Mouse (Mus musculus) left cerebral cortex, postnatal 10 days (tissue): ENCODE results near the gene 4930438A08Rik. TPM values are rescaled to one million over a fixed set of nuclear protein-coding genes. Genes with fewer than 3 reads are reported as not detected.
"Not testable (repeated sequence)": the region's sequence is repeated elsewhere in the genome, so short reads cannot be mapped to it uniquely, and the experiment has no call there.

Experiments used
- DNase-seq, 2 experiments: peaks; one replicate each; pipeline ENCODE4 v3.0.0; 2021 to 2022; ENCODE audit warnings: low spot score in 2 of 2, mixed read lengths in 1 of 2; ENCODE audit errors: extremely low spot score in 1 of 2
- intact Hi-C: fragments of 180-260 bp; cut with DNase I; formaldehyde crosslinking; loops from one replicate; pipeline ENCODE4 v1.15.1; 2025
- total RNA-seq, 2 experiments: library from RNA; stranded (reverse); gene quantifications; 2 replicates each; pipeline ENCODE4 v1.2.3; 2021

The 4930438A08Rik gene
- total RNA-seq, result not detected

- no peak for DNase-seq
- intact Hi-C loops, result no loop called here
Observed at GRCm38 (mm10) chr11:58274572-58274971, at the start of gene 4930438A08Rik. Gene 4930438A08Rik (plus strand): TSS chr11:58274799.

- intact Hi-C loops, result loop anchor here (2.0 kb wide), 1 partner anchor 46 kb away; no protein-coding TSS in a partner anchor
- DNase-seq, result not testable (repeated sequence)
Observed at GRCm38 (mm10) chr11:58224872-58225271, 49.7 kb upstream of the 4930438A08Rik start.

GRCm38 (mm10) chr11:58225655-58226054, 48.9 kb upstream of the 4930438A08Rik start:
- intact Hi-C loops, result loop anchor here (2.0 kb wide), 1 partner anchor 47 kb away; no protein-coding TSS in a partner anchor
- DNase-seq, result peak; percentile 31 to 64

GRCm38 (mm10) chr11:58226425-58226824, 48.2 kb upstream of the 4930438A08Rik start:
- intact Hi-C loops, result no loop called here
- no peak for DNase-seq

- DNase-seq, intact Hi-C loops: not testable (repeated sequence)
Observed at GRCm38 (mm10) chr11:58228021-58228420, 46.6 kb upstream of the 4930438A08Rik start.

GRCm38 (mm10) chr11:58230396-58230910, 44.1 kb upstream of the 4930438A08Rik start:
- intact Hi-C loops, result no loop called here
- no peak for DNase-seq

GRCm38 (mm10) chr11:58231156-58231555, 43.4 kb upstream of the 4930438A08Rik start:
- DNase-seq, result no peak
- intact Hi-C loops, result no loop called here

DNA sequence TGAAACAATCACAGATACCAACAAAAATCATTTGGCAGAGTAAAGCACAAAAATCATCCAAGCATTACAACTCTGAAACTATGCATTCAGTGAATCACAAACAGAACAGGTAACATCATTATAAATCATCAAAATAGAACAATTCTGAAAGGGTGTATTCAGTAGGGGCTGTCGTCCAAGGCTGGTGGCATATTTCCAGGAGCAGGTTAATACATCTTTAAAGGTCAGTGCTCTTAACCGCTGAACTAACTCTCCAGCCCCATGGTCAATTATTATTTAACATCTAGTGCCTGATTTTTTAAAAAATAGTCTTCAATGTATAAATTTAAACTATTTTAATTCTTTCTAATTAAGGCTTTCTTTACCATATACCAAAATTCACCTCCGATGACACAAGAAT, 40.0 kb upstream of the 4930438A08Rik start:
- DNase-seq, intact Hi-C loops: not testable (repeated sequence)

- peak in 1 of 2 experiments; percentile 37 for DNase-seq
Observed at GRCm38 (mm10) chr11:58235152-58235551, 39.4 kb upstream of the 4930438A08Rik start.

GRCm38 (mm10) chr11:58238840-58239791, 35.5 kb upstream of the 4930438A08Rik start:
- DNase-seq, result peak in 1 of 2 experiments; percentile 60
- intact Hi-C loops, result no loop called here

More at GRCm38 (mm10) chr11:58235152-58235551, 39.4 kb upstream of the 4930438A08Rik start:
- intact Hi-C loops, result no loop called here

DNA sequence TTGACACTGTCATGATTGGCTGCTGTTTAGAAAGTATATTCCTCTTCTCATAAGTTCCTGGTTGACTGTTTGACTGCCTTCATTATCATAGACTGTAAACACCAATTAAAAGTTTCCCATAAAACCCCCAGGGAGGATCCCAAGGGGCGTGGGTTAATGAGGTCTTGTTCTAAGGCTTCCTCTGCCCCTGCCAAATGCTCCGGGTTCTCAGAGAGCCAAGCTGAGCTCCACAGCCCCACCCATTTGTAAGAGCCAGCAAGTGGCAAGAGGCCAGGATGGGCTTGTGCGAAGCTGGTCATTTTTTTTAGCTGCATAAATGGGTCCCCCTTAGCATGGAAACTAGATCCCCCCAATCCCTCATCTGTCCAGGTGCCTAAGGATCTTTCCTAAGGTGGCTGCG, 27.3 kb upstream of the 4930438A08Rik start:
- intact Hi-C loops, result no loop called here
- DNase-seq, result peak in 1 of 2 experiments; percentile 46

GRCm38 (mm10) chr11:58249203-58249981, 25.2 kb upstream of the 4930438A08Rik start:
- intact Hi-C loops, result no loop called here

GRCm38 (mm10) chr11:58250550-58250949, 24.0 kb upstream of the 4930438A08Rik start:
- intact Hi-C loops, result no loop called here
- DNase-seq, result no peak

More at GRCm38 (mm10) chr11:58249203-58249981, 25.2 kb upstream of the 4930438A08Rik start:
- DNase-seq, result no peak

DNA sequence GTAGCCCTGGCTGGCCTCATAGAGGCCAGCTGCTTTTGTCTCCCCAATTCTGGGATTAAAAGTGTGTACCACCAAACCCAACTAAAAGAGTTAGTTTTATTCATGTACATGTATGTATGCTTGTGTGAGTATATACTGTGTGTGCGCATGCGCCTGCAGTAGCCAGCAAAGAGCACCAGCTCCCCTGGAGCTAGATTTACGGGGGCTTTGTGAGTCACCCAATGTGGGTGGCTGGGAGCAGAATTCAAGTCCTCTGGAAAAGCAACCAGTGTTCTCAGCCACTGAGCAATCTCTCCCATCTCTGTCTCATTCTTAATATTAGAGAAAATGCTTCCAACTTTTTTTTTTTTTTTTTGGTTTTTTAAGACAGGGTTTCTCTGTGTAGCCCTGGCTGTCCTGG, 20.2 kb upstream of the 4930438A08Rik start:
- no peak for DNase-seq

DNA sequence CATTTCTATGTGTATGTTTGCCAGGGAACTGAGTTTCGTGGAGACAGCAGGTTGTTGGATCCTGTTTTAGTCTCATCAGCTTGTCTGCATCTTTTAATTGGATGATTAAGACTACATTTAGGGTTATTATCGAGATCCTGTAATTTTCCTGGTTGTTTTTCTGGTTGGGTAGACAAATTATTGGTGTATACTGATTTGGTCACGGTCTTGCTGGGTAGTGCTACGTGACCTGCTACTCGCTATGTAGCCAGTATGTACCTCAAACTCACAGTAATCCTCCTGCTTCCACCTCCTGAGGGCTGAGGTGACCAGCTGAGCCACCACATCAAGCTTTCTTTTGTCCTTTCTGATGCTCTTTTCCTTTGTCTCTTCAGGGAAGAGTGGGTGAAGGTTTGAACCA, 16.8 kb upstream of the 4930438A08Rik start:
- intact Hi-C loops, result no loop called here
- no peak for DNase-seq

More for the DNA sequence above, 20.2 kb upstream of the 4930438A08Rik start:
- intact Hi-C loops, result no loop called here

DNA sequence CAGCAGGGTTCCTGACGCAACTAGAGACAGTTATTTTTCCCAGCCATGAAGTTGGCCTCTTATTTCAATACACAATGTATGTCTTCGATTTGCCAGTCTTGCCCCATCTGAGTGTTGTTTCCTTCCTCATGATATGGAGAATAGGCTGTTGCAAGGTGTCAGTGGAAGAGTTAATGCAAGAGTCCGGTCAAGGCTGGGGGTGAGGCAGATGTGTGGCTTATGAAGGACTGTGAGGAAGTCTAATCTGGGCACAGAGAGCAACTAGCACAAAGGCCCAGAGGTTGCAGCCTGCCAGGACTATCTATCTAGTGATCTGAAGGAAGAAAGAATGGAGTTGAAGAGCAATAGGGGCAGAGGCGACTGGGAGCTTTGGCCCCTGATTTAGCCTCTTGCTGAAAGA, 14.4 kb upstream of the 4930438A08Rik start:
- no peak for DNase-seq
- intact Hi-C loops, result no loop called here

DNA sequence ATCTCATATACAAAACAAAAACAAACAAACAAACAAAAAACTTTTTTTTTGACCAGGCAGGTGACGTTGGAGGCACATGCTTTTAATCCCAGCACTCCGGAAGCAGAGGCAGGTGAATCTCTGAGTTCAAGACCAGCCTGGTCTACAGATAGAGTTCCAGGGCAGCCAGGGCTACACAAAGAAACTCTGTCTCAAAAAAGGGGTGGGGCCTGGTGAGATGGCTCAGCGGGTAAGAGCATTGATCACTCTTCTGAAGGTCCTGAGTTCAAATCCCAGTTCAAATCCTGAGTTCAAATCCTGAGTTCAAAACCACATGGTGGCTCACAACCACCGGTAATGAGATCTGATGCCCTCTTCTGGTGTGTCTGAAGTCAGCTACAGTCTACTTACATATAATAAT, 12.8 kb upstream of the 4930438A08Rik start:
- intact Hi-C loops, result no loop called here

DNA sequence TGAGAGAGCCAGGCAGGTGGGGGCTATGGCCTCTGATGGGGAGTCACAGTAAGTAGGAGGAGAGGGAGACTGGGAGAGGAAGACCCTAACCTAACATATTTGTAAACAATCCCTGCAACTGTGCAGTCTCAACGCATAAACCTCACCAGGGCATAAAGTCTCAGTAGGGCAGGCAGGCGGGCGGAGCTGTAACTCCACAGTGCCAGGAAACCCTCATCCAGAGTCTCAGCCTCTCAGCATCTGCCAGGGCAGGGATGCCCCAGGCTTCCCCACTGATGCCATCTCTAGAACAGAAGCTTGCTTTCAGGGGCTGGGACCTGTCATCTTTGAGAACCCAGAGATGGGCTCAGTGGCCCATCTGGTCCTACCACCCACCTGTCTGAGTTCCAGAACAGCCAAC, 12.3 kb upstream of the 4930438A08Rik start:
- intact Hi-C loops, result no loop called here

More for the DNA sequence above, 12.8 kb upstream of the 4930438A08Rik start:
- DNase-seq, result no peak

GRCm38 (mm10) chr11:58263516-58263915, 11.1 kb upstream of the 4930438A08Rik start:
- intact Hi-C loops, result no loop called here
- no peak for DNase-seq

More for the DNA sequence above, 12.3 kb upstream of the 4930438A08Rik start:
- DNase-seq, result no peak
